Mouse (Mus musculus) right cerebral cortex, adult 2 months (tissue): ENCODE measurements at regions not wholly inside any gene's neighbourhood (a gene's known extent, or its start where the extent isn't known, plus 50 kb on each side); places are given as distances from the start of the nearest gene placed in this dataset.

Experiments used
- DNase-seq, 2 experiments: peaks; one replicate each; pipeline ENCODE4 v3.0.0; 2021 to 2022; ENCODE audit warnings: low spot score in 2 of 2

- no peak for DNase-seq
These were observed 352.3 kb downstream of the Gm826 start for GRCm38 (mm10) chr2:159981694-159982093.

DNA sequence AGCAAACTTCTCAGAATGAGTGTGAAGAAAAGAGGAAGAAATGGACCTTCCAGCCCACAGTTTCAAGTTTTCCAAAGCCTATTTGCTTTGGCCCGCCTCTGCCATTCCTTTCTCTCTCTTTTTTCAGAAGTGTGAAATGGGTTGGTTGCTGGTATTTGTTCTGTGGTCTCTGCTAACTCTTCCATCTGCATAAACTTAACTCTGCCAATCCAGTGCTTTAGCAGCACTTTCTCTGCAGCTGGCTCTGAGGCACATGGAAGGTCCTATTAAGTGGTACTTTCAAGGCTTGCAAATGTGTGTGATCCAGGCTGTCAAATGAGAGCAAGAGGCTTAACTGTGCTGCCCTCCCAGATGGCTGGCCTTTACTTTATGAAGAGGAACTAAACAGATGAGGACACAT is 383.6 kb downstream of the Gm826 start:
- DNase-seq = no peak

GRCm38 (mm10) chr2:159949046-159949445 is 384.9 kb downstream of the Gm826 start:
- no peak for DNase-seq

DNA sequence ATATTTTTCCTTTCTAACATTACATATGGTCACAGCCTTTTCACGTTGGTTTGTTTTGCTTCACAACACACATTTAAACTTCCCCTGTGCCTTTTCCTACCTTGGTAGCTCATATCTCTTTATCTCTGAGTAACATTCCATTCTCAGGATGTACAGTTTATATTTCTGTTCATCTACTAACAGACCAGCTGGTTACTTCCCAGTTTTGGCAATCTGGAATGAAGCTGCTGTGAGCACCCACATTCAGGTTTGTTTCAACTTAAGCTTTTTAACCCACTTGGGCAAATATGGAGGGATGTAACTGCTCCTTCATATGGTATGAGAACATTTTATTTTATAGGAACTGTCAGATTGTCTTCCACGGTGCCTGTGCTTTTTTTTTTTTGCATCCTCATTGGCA is 403.2 kb downstream of the Gm826 start:
- no peak for DNase-seq

- DNase-seq = no peak
These were observed 444.3 kb downstream of the Gm826 start for GRCm38 (mm10) chr2:159889701-159890100.

- no peak for DNase-seq
These were observed 449.0 kb downstream of the Gm826 start for GRCm38 (mm10) chr2:159884773-159885459.

- DNase-seq = no peak
These were observed 467.0 kb downstream of the Gm826 start for GRCm38 (mm10) chr2:159866981-159867380.

- DNase-seq = peak in 1 of 2 experiments; percentile 10
These were observed 467.6 kb downstream of the Gm826 start for GRCm38 (mm10) chr2:159866391-159866790.

DNA sequence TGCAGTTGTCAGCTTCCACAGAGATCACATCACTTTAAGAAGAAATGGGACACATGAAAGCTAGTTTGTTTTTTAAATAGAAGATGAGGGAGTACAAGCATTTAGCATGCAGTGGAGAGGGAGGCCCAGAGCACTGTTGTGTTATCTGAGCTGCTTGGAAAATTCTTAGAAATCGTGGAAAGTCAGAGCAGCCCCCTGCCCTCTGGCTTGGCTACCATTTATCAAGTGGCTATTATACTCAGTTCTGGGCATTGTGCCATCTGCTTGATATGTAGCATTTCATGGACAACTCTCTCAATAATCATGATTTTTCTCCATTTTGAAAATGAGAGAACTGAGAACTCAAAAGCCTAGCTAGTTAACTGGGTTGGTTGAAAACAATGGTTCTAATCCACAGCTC is 470.8 kb downstream of the Gm826 start:
- DNase-seq = no peak

DNA sequence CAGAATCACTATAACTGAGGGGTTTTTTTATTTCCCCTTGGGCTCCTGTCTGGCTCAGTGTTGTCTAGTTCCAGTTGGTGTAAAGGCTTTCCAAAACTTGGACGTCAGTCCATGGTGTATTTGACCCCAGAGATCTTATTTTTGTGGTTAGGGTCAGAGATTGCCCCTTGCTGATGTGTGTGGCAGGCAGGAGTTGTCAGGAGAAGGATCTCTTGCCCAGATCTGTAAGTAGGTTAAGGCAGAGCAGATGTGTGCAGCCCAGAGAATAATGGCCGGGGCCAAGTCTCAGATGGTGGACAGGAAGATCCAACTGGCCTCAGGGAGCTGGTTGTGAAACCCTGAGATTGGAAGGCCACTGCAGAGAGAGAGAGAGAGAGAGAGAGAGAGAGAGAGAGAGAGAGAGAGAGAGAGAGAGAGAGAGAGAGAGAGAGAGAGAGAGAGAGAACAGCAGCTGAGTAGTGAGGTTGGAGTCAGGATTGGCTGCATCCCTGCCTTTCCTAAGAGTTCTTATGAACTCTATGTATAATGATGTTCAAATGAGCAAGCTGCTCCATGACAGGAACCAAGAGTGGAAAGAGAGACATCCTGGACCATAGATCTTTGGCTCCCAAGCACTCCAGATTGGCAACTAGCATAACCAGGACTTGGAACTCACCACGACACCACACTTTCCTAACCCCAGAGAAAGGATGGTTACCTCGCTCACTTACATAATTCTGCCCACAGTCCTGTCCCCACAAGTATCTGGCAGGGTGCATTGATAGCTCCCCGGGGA is 479.9 kb downstream of the Gm826 start:
- no peak for DNase-seq

DNA sequence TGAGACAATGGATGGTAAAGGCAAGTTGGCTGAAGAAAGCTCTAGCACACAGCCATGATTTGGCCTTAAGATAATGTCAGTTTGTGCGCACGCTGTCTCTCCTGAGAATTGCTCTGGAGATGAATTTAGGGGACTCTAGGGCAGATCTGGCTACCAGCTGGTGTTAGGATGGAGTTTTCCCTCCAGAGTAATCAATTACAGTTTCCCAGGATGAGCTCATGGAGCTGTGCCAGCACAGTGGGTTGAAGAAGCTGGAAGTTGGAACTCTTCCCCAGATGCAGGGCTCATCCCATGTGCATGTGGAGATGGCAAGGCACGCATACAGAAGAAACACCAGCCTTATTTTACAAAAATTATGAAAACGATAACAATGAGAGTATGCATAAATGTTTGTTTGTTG is 481.0 kb downstream of the Gm826 start:
- DNase-seq = no peak

DNA sequence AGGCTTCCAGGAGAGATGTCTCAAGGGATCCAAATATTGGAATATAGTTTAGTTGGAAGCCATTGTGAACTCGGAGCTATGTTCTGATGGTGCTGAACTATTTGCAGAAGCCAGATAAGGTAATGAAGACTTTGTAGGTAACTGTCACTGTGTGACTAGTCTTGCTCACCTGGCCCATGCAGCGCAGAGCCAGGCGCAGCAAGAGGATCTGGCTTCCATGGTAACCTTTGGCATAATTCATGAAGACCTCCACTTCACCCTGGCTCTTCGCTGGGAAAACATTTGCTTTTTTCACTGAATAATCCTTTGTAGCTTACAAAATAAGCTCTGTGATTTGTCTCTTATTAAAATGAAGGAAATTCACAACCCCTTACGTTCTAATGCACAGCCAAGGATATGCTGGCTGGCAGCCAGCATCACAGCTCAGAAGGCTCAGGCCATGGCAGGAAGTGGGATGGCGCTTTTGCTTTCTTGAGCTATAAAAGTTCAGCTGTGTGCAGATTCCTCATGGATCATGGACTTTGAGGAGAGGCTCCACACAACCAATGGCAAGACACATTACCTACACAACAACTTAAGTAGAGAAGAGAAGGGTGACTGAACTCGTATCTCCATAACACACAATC is 501.4 kb downstream of the Gm826 start:
- DNase-seq = no peak

DNA sequence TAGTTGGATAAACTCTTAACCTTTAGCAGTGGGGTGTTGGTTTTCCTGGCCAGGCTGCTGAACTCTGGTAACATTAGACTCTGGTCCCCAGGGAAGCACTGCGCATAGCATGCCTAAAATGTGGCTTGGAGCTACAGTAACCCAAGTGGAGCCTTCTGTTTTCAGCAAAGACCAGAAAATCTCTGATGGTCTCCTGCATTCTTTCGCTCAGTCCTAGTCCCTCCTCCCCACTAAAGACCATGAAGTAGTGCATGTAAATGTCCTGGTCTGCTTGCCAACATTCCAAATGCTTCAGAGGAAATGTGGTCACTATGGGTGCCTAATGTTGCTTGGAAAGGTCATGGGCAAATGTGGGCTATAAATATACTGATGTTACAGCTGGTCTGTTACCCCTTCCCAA is 507.5 kb downstream of the Gm826 start:
- no peak for DNase-seq

DNA sequence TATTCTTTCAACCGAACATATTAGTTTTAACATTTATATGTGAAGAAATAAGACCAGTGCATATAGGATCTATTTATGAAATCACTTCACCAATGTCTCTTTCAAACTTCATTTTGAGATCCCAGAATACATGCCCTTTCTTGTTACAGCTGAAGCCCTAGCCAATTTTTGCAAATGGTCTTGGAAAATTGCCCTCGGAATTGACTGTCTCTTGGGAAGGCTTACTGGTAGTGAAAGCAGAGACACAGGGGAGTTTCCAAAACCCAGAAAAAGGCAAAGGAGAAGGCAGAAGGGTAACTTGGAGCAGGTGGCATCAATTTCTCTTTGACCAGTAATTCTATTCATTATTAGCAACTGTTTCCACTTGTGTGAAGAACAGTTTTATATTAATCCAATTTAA is 515.4 kb downstream of the Gm826 start:
- DNase-seq = no peak

GRCm38 (mm10) chr2:159816344-159816743 is 517.6 kb downstream of the Gm826 start:
- no peak for DNase-seq
